Mouse (Mus musculus): ENCODE results near the gene Carm1.
A peak's percentile ranks its signal among the peaks of the same experiment; 100 is the strongest.

The Carm1 gene

GRCm38 (mm10) chr9:21614864-21615616, 68.3 kb downstream of the Carm1 start:
- DNase-seq (ENCODE audit: low read depth, low spot score), result peak; percentile 55

DNA sequence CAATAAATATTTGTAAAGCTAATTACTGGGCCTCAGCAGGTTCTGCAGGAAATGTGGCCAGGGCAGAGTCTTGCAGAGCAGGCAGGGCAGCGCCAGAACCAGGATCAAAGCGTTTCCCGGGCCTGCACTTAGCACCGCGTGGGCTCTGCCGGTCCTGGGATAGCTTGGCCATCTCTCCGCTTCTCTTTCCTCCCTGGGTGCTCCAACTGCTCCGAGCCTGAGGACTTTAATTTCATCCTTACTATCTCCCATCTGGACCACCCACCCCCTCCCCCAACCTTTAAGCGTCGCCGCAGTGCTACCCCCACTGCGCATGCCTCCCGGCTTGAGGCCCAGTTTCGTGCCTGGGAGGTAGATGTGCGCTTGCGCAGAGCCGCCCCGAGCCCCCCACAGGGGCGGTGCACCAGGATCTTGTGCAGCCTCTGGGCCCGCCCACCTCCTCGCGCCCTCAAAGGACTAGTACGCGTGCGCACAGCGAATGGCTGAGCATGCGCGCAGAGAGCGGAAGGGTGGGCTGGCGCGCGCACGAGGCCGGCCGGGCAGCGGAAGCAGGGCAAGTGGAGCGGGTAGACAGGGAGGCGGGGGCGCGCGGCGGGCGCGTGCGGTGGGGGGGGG, 69.0 kb downstream of the Carm1 start, which contains the start of gene Smarca4:
Smarca4 (plus strand) TSS at position 553 of the 615 bp plus-strand sequence.
- peak; percentile 99 for DNase-seq (ENCODE audit: low read depth, low spot score)

DNA sequence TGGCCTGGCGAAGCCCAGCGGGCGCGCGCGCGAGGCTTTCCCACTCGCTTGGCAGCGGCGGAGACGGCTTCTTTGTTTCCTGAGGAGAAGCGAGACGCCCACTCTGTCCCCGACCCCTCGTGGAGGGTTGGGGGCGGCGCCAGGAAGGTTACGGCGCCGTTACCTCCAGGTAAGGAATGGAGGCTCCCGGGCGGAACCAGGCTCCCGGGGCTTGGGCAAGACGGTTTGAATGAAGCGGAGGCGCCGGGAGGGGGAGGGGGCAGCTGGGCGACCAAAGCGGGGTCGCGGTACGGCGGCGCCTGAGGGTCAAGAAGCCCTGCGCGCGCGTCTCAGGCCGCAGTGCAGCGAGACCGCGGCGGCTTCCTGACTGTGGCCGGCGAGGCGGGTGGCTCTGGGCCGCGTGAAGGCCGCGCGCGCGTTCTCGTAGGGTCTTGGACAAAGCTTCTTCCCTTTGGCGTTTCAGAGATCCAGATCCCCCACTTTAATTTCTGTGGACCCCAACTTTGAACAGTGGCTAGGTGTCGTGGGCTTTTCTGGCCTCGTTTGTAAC, 69.6 kb downstream of the Carm1 start:
- peak; percentile 86 for DNase-seq (ENCODE audit: low read depth, low spot score)

DNA sequence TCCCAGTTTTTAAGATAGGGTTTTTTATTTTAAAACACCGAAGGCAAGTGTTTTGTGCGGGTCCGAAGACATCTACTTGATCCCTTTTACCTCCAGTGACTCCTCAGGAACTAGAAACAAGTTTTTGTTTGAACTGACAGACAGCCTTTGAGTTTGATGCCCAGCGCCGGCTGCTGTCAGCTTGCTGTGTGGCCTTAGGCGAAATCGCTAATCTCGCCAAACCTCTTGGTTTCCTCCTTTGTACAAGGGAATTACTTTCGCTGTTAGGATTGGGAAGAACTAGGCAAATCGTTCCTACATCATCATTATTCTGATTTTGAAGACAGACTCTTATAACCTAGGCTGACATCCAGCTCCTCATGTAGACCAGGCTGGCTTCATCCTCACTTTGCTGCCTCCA, 70.4 kb downstream of the Carm1 start:
- DNase-seq (ENCODE audit: low read depth, low spot score), result no peak

DNA sequence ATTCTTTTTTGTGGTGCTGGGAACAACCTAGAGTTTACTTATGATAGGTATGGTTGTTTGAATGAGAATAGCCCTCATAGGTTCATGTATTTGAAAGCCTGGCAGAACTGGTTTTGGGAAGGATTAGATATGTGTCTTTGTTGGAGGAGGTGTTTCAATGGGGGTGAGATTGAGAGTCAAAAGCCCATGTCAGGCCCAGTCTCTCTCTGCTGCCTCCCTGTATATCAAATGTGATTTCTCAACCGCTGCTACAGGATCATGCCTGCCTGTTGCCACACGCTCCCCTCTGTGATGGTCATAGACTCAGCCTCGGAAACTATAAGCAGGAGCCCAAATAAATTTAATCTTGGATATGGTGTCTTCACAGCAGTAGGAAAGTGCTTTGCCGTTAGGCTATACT, 73.5 kb downstream of the Carm1 start:
- DNase-seq (ENCODE audit: low read depth, low spot score), result no peak

DNA sequence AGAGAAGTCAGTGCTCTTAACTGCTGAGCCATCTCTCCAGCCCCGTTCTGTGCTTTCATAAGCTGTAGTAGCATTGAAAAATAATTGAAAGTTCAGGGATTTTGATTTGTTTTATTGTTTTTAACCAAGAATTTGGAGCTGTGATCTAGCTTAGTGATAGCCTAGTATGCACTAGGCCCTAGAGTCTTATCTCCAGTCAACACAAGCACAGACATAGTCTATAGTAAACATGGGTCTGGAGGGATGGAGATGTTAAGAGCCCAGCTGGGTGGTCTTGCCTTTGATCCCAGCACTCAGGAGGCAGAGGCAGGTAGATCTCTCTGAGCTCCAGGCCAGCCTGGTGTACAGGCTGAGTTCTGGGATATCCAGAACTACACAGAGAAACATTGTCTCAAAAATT, 76.0 kb downstream of the Carm1 start:
- DNase-seq (ENCODE audit: low read depth, low spot score), result no peak

GRCm38 (mm10) chr9:21625342-21626339, 78.9 kb downstream of the Carm1 start:
- DNase-seq (ENCODE audit: low read depth, low spot score), result no peak

GRCm38 (mm10) chr9:21626571-21626970, 79.9 kb downstream of the Carm1 start:
- DNase-seq (ENCODE audit: low read depth, low spot score), result peak; percentile 45

DNA sequence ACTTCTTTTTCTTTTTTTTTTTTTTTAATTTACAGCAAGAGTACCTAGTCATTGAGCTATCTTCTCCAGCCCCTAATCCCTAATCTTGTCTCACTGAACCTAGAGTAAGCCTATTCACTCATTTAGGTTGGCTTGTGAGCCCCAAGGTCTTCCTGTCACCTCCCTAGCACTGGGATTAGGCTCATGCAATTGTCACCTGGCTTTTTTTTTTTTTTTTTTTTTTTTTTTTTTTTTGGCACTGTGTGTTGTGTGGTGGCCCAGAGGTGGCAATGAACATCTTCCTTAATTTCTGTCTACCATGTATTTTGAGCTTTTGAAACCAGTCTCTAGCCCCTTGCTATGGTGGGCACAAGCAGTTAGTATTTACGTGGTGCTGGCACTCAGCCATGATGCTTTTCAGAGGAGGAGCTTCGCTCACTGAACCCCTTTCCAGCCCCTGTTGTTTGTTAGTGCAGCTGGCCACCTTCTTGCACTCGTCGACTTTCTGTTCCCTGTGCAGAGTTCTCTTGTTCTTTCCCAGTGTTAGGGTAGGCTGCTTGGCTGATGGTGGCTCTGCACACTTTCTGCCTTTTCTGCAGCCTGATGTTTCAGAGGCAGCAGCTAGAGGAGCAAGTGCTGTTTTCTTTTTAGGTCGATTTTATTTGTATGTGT, 80.6 kb downstream of the Carm1 start:
- no peak for DNase-seq (ENCODE audit: low read depth, low spot score)

GRCm38 (mm10) chr9:21630673-21631072, 84.0 kb downstream of the Carm1 start:
- peak; percentile 58 for DNase-seq (ENCODE audit: low read depth, low spot score)

DNA sequence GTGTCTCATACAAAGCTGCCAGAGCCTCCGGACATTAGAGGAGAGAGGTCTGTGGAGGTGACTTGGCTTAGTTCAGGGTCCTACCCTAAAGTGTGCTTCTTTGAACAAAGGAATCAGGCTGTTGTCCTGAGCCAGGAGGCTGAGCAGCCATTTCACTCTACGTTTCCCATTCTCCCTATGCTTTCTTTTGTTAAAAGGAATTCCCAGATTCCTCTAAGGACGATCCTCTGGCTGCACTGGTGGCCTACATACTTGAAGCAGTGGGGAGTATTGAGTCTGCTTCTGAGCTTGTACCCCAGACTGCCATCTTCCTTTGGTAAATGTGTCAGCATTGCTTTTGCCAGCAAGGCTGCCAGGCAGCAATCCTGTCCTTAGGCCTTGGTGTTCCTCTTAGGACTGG, 86.4 kb downstream of the Carm1 start:
- DNase-seq (ENCODE audit: low read depth, low spot score), result no peak

GRCm38 (mm10) chr9:21635639-21636038, 88.9 kb downstream of the Carm1 start:
- DNase-seq (ENCODE audit: low read depth, low spot score), result no peak

DNA sequence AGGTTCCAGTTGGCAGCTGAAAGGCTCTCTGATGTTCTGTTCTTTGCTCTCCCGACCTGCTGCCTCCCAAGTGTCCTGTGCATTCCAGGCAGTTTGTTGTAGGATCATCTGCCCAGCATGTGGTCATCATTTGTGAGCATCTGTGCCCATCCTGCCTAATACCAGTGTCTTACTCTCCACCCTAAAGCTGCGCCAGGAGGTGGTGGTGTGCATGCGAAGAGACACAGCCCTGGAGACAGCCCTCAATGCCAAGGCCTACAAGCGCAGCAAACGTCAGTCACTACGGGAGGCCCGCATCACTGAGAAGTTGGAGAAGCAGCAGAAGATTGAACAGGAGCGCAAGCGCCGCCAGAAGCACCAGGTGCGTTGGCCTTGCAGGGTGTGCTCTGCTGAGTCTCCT, 92.3 kb downstream of the Carm1 start:
- DNase-seq (ENCODE audit: low read depth, low spot score), result no peak

Measured in ES-CJ7 (cell line).